Mouse (Mus musculus) splenic B cell, adult 2 months (primary cell): Measurements from ENCODE around the gene Ak4.
"Not testable (repeated sequence)": the region's sequence is repeated elsewhere in the genome, so short reads cannot be mapped to it uniquely, and the experiment has no call there.

Experiments
- DNase-seq: peaks from one replicate; pipeline ENCODE4 v3.0.0-alpha.2; 2011; ENCODE audit warnings: low read depth, low spot score
- H3K27me3 ChIP-seq: 2 replicates; pipeline ENCODE4 v1.6.1; 2012; ENCODE audit warnings: mild to moderate bottlenecking, low read length, moderate library complexity, mixed read lengths; ENCODE audit not compliant: control insufficient read depth, poor library complexity, insufficient read depth, severe bottlenecking
- H3K36me3 ChIP-seq: 2 replicates; pipeline ENCODE4 v1.6.1; 2012; ENCODE audit warnings: mild to moderate bottlenecking, low read length, moderate library complexity, mixed read lengths; ENCODE audit not compliant: control insufficient read depth, poor library complexity, insufficient read depth, severe bottlenecking

Ak4 gene

DNA sequence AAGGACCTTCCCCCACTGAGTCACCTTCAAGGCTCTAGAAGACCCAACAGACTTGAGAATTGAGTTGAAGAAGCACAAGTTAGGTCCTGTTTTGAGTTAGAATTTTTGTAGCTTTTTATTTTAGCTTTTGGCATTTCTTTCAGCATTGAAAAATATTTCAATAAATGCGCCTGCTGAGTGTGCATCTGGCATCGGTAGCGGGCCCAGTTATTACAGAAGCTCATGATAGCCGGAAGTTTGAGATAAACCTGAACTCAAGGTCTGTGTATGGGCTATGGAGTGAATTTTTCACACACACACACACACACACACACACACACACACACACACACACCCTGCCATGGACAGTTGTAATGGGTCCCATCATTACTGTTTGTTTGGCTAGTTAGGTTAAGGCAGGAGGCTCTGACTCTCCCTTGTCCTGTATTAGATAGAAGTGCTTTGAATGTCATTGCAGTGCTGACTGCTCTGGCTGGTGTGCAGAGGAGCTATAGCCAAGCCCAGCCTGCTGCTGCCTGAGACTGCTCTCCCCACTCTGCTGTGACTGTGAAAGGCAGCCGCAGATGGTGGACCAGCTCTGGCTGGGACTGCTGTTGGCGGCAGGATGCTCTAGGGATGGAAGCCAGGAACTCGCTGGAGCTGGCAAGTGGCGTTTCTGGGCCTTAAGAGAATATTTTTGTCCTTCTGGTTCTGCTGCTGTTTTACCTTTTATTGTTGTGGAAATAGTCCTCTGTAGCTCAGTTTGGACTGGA, 17.9 kb downstream of the Ak4 start:
- H3K27me3 ChIP-seq, result no peaks in the 10 kb centered on the region
- no peaks in the 10 kb centered on the region for H3K36me3 ChIP-seq
- no peak for DNase-seq

- Histone ChIP-seq H3K36me3 (no peaks in the 10 kb centered on the region), H3K27me3 (no peaks in the 10 kb centered on the region)
- no peak for DNase-seq
Observed at GRCm38 (mm10) chr4:101438271-101438670, 19.2 kb downstream of the Ak4 start.

DNA sequence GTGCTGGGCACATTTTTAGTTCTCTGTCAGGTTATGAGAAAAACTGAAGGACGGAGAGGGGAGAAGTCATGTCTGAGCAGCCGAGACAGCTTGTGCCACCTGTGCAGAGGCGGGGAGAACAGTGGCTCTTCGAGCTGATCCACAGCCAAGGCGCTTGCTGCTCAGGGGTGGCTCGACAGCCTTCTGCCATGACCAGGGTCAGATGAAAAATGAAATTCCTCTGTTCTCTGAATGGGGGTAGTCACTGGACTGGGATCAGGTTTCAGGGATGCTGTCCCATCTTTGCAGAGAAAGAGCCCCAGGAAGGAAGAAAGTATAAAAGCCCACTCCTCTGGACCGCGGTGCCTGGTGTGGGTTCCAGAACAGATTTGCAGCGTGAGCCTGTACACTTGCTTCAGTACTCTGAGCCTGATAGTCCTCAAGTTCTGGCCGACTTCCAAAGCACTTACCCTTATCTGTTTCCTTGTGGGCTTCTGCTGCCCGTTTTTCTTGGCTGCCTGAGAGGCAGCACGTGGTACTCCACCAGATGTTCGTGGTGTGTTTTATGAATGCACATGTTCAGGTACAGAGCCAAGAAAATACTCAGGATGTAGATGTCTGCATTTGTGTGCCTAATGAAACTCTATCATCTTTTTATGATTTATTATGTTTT, 20.8 kb downstream of the Ak4 start:
- no peak for DNase-seq
- Histone ChIP-seq H3K36me3 (no peaks in the 10 kb centered on the region), H3K27me3 (no peaks in the 10 kb centered on the region)

DNA sequence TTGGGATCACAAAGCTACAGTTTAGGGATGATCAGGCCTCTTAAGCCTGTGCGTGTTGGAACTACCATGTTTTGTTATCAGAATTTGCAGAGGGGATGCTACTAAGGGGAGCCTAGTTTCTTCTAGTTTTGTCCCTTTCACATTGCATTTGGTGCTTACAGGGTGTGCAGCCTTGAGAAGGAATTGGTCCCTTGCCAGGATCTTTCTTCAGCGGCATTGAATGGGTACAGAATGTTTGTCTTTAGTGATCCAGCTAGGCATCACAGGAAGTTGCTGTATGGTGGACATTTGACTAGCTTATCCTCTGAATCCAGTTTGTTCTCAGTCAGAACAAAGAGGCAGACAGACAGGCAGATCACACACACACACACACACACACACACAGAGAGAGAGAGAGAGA, 23.7 kb downstream of the Ak4 start:
- Histone ChIP-seq H3K36me3 (no peaks in the 10 kb centered on the region), H3K27me3 (no peaks in the 10 kb centered on the region)
- DNase-seq, result no peak

DNA sequence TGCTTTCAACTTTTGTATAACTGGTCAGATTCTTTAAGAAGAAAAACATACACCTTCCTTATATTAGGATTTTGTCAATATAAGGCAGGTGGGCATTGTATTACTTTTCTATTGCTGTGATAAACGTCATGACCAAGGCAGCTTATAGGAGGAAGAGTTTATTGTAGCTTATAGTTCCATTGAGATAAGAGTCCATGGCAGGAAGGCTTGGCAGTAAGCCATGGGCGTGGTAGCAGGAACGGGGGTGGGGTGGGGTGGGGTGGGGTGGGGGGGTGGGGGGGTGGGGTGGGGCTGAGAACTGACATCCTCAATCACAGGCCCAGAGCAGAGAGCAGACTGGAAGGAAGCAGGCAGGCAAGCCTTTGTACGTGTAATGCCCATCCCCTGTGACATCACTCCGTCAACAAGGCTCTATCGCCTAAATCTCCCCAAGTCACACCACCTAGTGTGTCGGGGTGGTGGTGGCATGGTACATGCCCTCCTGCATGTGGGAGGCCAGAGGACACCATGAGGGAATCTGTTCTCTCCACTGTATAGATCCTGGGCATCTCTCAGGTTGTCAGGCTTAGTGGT, 24.4 kb downstream of the Ak4 start:
- H3K36me3 ChIP-seq, result no peaks in the 10 kb centered on the region
- H3K27me3 ChIP-seq, result no peaks in the 10 kb centered on the region
- DNase-seq, result no peak

DNA sequence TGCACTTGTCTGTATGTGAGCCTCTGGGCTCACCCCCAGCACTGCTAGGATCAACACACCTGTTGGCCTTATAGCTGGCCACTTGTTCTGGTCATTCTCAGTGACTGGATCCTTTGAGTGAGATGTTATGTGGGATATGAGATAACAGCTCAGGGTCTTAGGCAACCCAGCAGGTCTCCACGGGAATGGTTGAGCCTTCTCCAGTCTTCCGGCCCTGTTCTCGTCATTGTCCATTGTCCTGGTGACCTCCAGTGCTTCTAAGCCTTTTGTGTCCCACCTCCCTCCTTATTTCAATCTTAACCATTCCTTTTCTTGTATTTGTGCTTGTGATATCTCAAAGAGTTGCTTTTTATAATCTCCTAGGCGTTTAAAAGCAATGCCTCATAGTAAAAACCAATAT, 26.6 kb downstream of the Ak4 start:
- Histone ChIP-seq H3K36me3 (no peaks in the 10 kb centered on the region), H3K27me3 (no peaks in the 10 kb centered on the region)
- no peak for DNase-seq

DNA sequence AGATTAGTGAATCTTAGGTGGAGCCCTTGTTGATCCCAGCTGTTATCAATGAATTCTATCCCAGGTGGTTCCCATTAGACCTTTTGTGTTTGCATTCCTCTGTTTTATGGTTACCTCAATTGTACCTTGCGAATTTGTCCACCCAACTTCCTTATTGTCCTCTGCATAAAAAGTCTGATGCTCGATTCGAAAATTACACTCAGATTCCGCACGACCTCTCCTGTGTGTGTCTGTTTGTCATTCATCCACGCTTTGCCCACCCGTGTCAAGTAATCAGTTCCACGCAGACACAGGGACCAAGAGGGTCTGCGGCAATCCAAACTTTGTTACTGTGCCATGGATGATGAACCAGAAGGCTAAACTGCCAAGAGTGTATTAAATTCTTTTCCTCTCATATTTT, 27.5 kb downstream of the Ak4 start:
- not testable (repeated sequence) for H3K27me3 ChIP-seq, DNase-seq, H3K36me3 ChIP-seq

DNA sequence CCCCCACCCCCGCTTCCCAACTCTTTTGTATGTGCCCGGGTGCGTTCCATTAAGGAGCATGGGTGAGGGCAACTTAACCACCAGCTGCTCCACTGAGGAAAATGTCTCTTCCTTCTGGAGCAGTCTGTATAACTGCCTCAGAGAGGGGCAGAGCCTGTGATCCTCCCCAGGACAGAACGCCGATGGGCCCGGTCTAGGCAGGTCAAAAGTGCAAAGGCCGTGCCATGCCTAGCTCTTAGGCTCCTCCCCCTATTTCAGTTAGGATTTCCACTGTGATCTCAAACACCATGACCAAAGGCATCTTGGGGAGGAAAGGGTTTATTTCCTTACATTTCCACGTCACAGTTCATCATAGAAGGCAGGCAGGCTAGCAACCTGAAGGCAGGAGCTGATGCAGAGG, 29.6 kb downstream of the Ak4 start:
- Histone ChIP-seq H3K27me3 (no peaks in the 10 kb centered on the region), H3K36me3 (no peaks in the 10 kb centered on the region)
- no peak for DNase-seq

GRCm38 (mm10) chr4:101449344-101449743, 30.3 kb downstream of the Ak4 start:
- no peak for DNase-seq
- no peaks in the 10 kb centered on the region for H3K36me3 ChIP-seq
- no peaks in the 10 kb centered on the region for H3K27me3 ChIP-seq

GRCm38 (mm10) chr4:101450150-101450780, 31.2 kb downstream of the Ak4 start:
- Histone ChIP-seq H3K36me3 (no peaks in the 10 kb centered on the region), H3K27me3 (no peaks in the 10 kb centered on the region)
- no peak for DNase-seq

DNA sequence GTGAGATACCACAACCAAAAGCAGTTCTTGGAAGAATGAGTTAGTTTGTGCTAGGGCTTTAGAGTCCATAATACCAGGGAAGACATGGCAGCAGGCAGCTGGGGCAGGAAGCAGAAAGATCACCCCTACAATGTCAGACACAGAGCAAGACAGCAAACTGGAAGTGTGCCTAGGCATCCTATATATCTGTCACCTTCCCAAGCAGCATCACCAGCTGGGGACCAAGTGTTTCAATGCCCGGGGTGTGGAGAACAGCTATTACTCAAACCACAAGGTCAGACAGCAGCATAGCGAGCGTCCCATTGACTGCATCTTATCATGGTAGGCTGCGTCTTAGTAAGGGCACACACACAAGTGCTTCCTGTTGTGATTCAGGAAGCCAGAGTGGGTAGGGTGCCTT, 32.0 kb downstream of the Ak4 start:
- Histone ChIP-seq H3K36me3 (no peaks in the 10 kb centered on the region), H3K27me3 (no peaks in the 10 kb centered on the region)
- no peak for DNase-seq

- no peaks in the 10 kb centered on the region for H3K36me3 ChIP-seq
- DNase-seq, result no peak
- H3K27me3 ChIP-seq, result no peaks in the 10 kb centered on the region
Observed at GRCm38 (mm10) chr4:101452829-101453228, 33.8 kb downstream of the Ak4 start.

GRCm38 (mm10) chr4:101457176-101457575, 38.1 kb downstream of the Ak4 start:
- DNase-seq, result no peak
- Histone ChIP-seq H3K27me3 (no peaks in the 10 kb centered on the region), H3K36me3 (no peaks in the 10 kb centered on the region)

DNA sequence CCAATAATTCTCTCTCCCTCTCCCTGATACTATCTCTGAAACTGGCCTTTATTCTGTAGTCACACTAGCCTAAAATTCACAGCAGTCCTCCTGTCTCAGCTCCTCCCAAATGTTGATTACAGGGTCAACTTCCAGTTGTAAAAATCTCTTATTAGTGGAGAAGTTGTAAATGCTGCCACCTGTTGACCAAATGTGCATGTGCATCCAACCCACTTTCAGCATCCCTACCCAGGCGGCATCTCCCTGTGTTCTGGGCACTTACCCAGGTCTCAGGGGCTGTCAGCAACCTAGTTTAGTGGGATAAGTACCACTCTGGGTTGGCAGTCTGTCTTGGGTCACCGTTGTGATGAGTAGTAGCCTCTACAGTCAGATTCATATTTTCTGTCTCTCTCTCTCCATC, 39.3 kb downstream of the Ak4 start:
- H3K27me3 ChIP-seq, result no peaks in the 10 kb centered on the region
- DNase-seq, result peak; percentile 61
- H3K36me3 ChIP-seq, result no peaks in the 10 kb centered on the region

- H3K36me3 ChIP-seq, result no peaks in the 10 kb centered on the region
- no peaks in the 10 kb centered on the region for H3K27me3 ChIP-seq
- DNase-seq, result no peak
Observed at GRCm38 (mm10) chr4:101459358-101459757, 40.3 kb downstream of the Ak4 start.
